Mouse (Mus musculus): ENCODE measurements around the gene Stim2.

GRCm38 (mm10) chr5:54148091-54148795 lies 149.9 kb downstream of the Stim2 start:
- TF ChIP-seq CTCF (IDR thresholded peaks at IDR 0.05; ENCODE audit: control insufficient read depth, insufficient read depth, insufficient read length) (no peak), MYOD1 (IDR thresholded peaks at IDR 0.05; ENCODE audit: control insufficient read depth, insufficient read length, low read depth) (no peak), MAX (IDR thresholded peaks at IDR 0.05) (no peak)

All from C2C12 (cell line).